Mouse (Mus musculus): Measurements from ENCODE around the gene Pgm1. TPM values are rescaled to one million over a fixed set of nuclear protein-coding genes. Genes with fewer than 3 reads are reported as not detected.

The Pgm1 gene
- polyA plus RNA-seq, 1 experiment: 12.3 TPM

DNA sequence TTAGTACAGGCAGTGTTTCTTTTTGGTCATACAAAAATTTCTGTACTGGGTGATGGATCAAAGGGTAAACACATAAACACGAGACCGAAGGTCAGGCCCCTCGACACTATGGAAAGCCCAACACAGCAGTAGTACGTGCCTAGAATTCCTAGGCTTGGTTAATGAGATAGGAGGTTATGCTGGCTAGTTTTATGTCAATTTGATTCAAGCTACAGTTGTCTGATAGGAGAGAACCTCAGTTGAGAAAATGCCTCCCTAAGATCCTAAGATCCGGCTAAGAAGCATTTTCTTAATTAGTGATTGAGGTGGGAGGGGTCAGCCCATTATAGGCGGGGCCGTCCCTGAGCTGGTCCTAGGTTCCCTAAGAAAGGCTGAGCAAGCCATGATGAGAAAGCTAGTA lies 72.6 kb downstream of the Pgm1 start:
- Histone ChIP-seq H3K4me3 (ENCODE audit: extremely low read depth, insufficient read depth, insufficient read length) (no peak overlapping the region), H3K27ac (ENCODE audit: insufficient read depth, low read length) (no peak overlapping the region), H3K36me3 (ENCODE audit: control insufficient read depth, insufficient read depth, low read length) (no peaks in the 10 kb centered on the region), H3K27me3 (ENCODE audit: control insufficient read depth, insufficient read depth, low read length) (no peaks in the 10 kb centered on the region), H3K4me1 (ENCODE audit: control insufficient read depth, insufficient read depth, insufficient read length) (no peaks in the 10 kb centered on the region)
- TF ChIP-seq CTCF (IDR thresholded peaks at IDR 0.05; ENCODE audit: extremely low read depth, insufficient read depth, insufficient read length, insufficient replicate concordance) (no peak), POLR2A (IDR thresholded peaks at IDR 0.05; ENCODE audit: low read depth, low read length) (no peak)
- 86% methylated on average over 7 of the region's 7 CpGs for WGBS
- no peak for DNase-seq (ENCODE audit: low read depth in 1 of 2, low spot score in 2 of 2)

DNA sequence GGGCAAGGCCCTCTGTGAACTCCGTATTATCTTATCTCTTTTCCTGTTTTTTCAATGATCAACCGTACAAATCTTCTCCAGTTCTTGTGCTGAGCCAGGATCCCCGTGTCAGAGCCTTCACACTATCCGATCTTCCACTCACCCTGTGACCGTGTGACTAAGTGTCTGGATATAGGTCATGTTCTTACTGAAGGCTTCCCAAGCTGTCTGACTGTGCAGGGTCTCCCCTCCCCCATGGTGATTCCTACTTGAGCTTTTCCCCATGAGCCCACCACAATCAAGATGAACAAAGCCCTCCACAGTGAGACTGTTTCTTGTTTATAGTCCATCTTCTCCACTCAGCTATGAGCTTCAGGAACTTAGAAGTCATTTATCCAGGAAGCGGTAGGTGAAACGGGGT lies 78.5 kb downstream of the Pgm1 start:
- DNase-seq (ENCODE audit: low read depth in 1 of 2, low spot score in 2 of 2): no peak
- no peak for TF ChIP-seq CTCF (IDR thresholded peaks at IDR 0.05; ENCODE audit: extremely low read depth, insufficient read depth, insufficient read length, insufficient replicate concordance)
- no peak for TF ChIP-seq POLR2A (IDR thresholded peaks at IDR 0.05; ENCODE audit: low read depth, low read length)
- Histone ChIP-seq H3K27me3 (ENCODE audit: control insufficient read depth, insufficient read depth, low read length) (no peaks in the 10 kb centered on the region), H3K4me1 (ENCODE audit: control insufficient read depth, insufficient read depth, insufficient read length) (no peaks in the 10 kb centered on the region), H3K27ac (ENCODE audit: insufficient read depth, low read length) (no peak overlapping the region), H3K4me3 (ENCODE audit: extremely low read depth, insufficient read depth, insufficient read length) (no peak overlapping the region), H3K36me3 (ENCODE audit: control insufficient read depth, insufficient read depth, low read length) (no peaks in the 10 kb centered on the region)
- WGBS: 82% methylated on average over 7 of the region's 7 CpGs

DNA sequence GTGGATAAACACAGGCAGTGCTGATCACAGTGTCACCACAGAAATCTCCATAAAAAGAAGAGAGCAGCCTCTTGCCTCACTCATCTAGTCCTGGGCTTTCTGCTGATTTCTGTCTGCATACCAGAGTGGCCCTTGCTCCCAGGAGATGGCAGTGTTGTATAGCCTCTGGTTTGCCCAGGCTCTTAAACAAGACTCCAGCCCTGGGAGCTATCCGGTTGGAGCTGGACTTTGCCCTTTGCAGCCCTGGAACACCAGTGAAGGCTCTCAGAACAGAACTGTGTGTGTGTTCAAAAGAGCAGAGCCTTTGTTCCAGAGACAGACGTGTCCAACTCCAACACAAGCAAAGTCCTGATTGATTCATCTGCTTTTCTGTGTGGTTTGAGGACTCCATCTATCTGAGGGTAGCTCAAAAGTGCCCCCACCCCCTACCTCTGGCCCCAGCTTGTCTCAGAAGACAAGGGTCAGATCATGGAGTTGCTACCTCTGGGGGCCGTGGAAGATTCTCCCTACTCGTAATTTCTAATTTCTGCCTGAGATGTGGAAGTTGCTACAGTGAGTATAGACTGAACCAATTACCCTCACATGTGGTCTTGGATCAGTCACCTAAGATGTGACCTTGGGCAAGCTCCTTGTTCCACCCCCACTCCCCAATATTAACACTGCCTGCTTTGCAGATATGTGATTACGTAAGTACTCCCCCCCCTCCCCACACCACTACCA lies 79.3 kb downstream of the Pgm1 start:
- Histone ChIP-seq H3K27me3 (ENCODE audit: control insufficient read depth, insufficient read depth, low read length) (no peaks in the 10 kb centered on the region), H3K4me1 (ENCODE audit: control insufficient read depth, insufficient read depth, insufficient read length) (no peaks in the 10 kb centered on the region), H3K27ac (ENCODE audit: insufficient read depth, low read length) (no peak overlapping the region), H3K36me3 (ENCODE audit: control insufficient read depth, insufficient read depth, low read length) (no peaks in the 10 kb centered on the region), H3K4me3 (ENCODE audit: extremely low read depth, insufficient read depth, insufficient read length) (no peak overlapping the region)
- TF ChIP-seq CTCF (IDR thresholded peaks at IDR 0.05; ENCODE audit: extremely low read depth, insufficient read depth, insufficient read length, insufficient replicate concordance) (no peak), POLR2A (IDR thresholded peaks at IDR 0.05; ENCODE audit: low read depth, low read length) (no peak)
- 67% methylated on average over 5 of the region's 5 CpGs for WGBS
- no peak for DNase-seq (ENCODE audit: low read depth in 1 of 2, low spot score in 2 of 2)

DNA sequence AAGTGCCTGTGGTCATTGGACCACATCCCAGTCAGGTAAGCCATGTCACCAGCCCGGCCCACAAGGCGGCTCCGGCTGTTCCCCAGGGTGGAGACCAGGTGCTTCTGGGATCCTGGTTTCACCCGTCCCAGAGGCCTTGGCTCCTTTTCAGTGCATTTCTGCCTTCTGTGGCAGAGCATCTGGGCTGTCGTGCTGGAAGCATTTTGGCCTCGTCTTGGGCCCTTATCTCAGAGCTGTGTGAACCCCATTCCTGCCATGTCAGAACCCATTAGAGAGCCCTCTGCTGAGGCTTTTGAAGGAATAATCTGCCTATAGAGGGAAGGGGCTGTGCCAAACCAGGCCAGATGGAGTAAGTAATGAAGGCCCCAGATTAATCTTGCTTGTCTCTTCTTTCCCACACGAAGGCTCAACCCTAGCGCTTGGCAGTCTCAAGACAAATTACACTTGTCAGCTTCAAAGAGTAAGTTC lies 80.0 kb downstream of the Pgm1 start:
- TF ChIP-seq CTCF (IDR thresholded peaks at IDR 0.05; ENCODE audit: extremely low read depth, insufficient read depth, insufficient read length, insufficient replicate concordance): no peak
- TF ChIP-seq POLR2A (IDR thresholded peaks at IDR 0.05; ENCODE audit: low read depth, low read length): no peak

DNA sequence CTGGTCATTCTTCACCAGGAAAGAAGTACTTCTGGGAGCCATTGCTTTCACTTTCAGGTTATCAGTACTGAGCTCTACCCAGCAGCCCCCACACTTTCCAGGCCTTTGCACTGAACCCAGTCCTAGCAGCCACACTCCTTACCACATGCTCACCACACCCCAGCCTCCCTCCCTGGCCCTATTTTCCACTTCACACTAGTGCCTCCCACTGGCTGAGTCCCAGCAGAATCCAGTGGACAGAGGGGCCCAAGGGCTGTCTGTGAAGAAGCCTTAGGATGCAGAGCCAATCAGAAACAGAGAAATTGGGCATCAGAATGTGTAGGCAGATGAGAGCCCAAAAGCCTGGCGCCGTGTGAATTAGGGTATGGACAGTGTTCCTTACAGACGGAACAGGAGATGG lies 81.7 kb downstream of the Pgm1 start:
- 95% methylated on average over 3 of the region's 3 CpGs for WGBS
- no peak for TF ChIP-seq POLR2A (IDR thresholded peaks at IDR 0.05; ENCODE audit: low read depth, low read length)
- no peak for TF ChIP-seq CTCF (IDR thresholded peaks at IDR 0.05; ENCODE audit: extremely low read depth, insufficient read depth, insufficient read length, insufficient replicate concordance)

More for the DNA sequence above, 80.0 kb downstream of the Pgm1 start:
- no peak for DNase-seq (ENCODE audit: low read depth in 1 of 2, low spot score in 2 of 2)
- Histone ChIP-seq H3K4me1 (ENCODE audit: control insufficient read depth, insufficient read depth, insufficient read length) (no peaks in the 10 kb centered on the region), H3K27me3 (ENCODE audit: control insufficient read depth, insufficient read depth, low read length) (no peaks in the 10 kb centered on the region), H3K4me3 (ENCODE audit: extremely low read depth, insufficient read depth, insufficient read length) (no peak overlapping the region), H3K27ac (ENCODE audit: insufficient read depth, low read length) (no peak overlapping the region), H3K36me3 (ENCODE audit: control insufficient read depth, insufficient read depth, low read length) (no peaks in the 10 kb centered on the region)
- WGBS: 89% methylated on average over 8 of the region's 8 CpGs

DNA sequence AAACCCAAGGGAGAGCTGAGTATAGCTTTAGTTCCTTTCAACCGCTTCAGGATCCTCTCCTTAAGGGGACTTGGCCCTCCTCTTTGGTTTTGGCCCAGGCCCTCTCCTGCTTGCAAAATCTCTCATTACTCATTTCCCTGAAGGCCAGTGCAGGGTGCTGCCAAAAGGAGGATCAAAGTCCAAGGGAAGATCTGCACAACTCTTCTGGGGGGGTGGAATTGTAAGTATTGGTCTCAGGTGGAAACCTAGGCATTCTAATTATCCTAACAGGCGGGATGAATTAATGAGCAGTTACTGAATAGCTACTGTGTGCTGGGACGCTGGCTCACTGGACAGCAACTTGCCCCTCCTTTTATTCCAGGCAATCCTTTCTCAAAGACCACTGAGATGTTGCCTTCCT lies 82.3 kb downstream of the Pgm1 start:
- Histone ChIP-seq H3K27ac (ENCODE audit: insufficient read depth, low read length) (no peak overlapping the region), H3K27me3 (ENCODE audit: control insufficient read depth, insufficient read depth, low read length) (no peaks in the 10 kb centered on the region), H3K36me3 (ENCODE audit: control insufficient read depth, insufficient read depth, low read length) (no peaks in the 10 kb centered on the region), H3K4me1 (ENCODE audit: control insufficient read depth, insufficient read depth, insufficient read length) (no peaks in the 10 kb centered on the region), H3K4me3 (ENCODE audit: extremely low read depth, insufficient read depth, insufficient read length) (no peak overlapping the region)
- no peak for DNase-seq (ENCODE audit: low read depth in 1 of 2, low spot score in 2 of 2)
- TF ChIP-seq CTCF (IDR thresholded peaks at IDR 0.05; ENCODE audit: extremely low read depth, insufficient read depth, insufficient read length, insufficient replicate concordance) (no peak), POLR2A (IDR thresholded peaks at IDR 0.05; ENCODE audit: low read depth, low read length) (no peak)
- 84% methylated on average over 3 of the region's 3 CpGs for WGBS

More for the DNA sequence above, 81.7 kb downstream of the Pgm1 start:
- DNase-seq (ENCODE audit: low read depth in 1 of 2, low spot score in 2 of 2): no peak
- Histone ChIP-seq H3K4me1 (ENCODE audit: control insufficient read depth, insufficient read depth, insufficient read length) (no peaks in the 10 kb centered on the region), H3K4me3 (ENCODE audit: extremely low read depth, insufficient read depth, insufficient read length) (no peak overlapping the region), H3K27me3 (ENCODE audit: control insufficient read depth, insufficient read depth, low read length) (no peaks in the 10 kb centered on the region), H3K36me3 (ENCODE audit: control insufficient read depth, insufficient read depth, low read length) (no peaks in the 10 kb centered on the region), H3K27ac (ENCODE audit: insufficient read depth, low read length) (no peak overlapping the region)

DNA sequence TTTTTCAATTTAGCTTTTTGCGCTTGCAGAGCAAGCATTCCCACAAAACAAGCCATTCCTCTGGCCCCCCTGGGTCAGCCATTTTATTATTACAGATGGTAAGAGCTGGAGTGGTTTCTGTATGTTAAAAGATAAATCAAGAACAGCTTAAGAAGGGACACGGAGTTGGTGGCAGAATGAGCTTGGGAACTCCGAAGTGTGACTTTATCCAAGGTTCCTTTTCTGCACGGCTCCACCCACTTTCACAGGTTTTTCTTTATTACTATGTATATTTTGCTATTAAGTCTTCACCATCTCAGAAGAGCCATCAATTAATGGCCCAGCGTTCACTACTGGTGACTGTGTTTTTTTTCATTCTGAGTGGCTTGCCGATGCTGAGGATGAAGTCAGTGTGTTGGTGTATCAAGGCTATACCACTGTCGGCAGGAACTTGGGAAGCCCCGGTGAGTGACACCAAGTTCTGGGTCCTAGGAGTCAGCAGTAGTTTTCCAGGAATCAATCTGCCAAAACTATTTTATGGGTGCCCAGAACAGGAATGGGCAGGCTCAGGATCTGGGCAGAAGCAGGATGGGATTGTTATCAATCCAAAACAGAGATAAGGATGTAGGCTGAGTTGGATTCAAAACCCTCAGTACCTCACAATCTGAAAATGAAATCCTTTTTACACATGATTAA lies 83.3 kb downstream of the Pgm1 start:
- no peak overlapping the region for H3K27ac ChIP-seq (ENCODE audit: insufficient read depth, low read length)
- H3K4me3 ChIP-seq (ENCODE audit: extremely low read depth, insufficient read depth, insufficient read length): no peak overlapping the region
- no peaks in the 10 kb centered on the region for H3K36me3 ChIP-seq (ENCODE audit: control insufficient read depth, insufficient read depth, low read length)
- no peak for TF ChIP-seq POLR2A (IDR thresholded peaks at IDR 0.05; ENCODE audit: low read depth, low read length)
- no peak for TF ChIP-seq CTCF (IDR thresholded peaks at IDR 0.05; ENCODE audit: extremely low read depth, insufficient read depth, insufficient read length, insufficient replicate concordance)
- H3K27me3 ChIP-seq (ENCODE audit: control insufficient read depth, insufficient read depth, low read length): no peaks in the 10 kb centered on the region
- 85% methylated on average over 8 of the region's 8 CpGs for WGBS
- H3K4me1 ChIP-seq (ENCODE audit: control insufficient read depth, insufficient read depth, insufficient read length): no peaks in the 10 kb centered on the region
- no peak for DNase-seq (ENCODE audit: low read depth in 1 of 2, low spot score in 2 of 2)
